Mouse (Mus musculus): Measurements from ENCODE around the gene Wasf3.
A peak's percentile ranks its signal among the peaks of the same experiment; 100 is the strongest.
"Not testable (repeated sequence)": the region's sequence is repeated elsewhere in the genome, so short reads cannot be mapped to it uniquely, and the experiment has no call there.

Wasf3 gene

GRCm38 (mm10) chr5:146451592-146452254 lies 66.9 kb downstream of the Wasf3 start:
- no peak for DNase-seq

DNA sequence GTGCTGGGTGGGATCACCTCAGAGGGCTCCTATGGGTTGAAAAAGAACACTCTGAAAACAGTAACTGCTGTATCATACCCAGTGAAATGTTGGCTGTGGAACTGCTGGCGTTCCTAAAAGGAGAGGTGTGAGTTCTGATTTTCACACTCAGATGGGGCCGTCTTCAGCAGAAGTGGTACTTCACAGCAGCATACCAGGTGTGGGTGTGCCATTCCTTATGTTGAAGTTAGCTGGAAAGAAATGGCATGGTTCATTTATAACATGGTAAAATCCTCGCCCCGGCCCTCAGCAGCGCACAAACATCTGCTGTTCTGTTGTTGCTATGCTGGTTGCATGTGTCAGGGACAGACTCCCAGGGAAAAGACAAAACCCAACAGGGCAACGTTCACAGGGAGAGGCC lies 68.8 kb downstream of the Wasf3 start:
- DNase-seq: no peak

DNA sequence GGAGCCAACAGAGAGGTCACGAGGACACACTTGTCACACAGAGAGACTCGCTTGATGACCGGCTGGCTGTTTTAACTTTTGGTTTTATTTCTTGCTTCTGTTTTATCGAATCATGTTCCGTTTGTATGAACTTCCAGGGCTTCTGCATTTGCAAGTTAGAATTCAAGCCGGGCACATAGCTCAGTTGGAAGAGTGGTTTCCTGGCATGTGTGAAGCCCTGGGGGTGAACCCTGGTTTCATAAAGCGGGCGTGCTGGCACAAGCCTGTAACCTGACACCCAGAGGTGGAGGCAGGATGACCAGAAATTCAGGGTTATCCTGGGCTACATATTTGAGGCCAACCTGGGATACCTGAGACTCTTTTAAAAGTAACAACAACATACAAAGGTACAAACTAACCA lies 76.8 kb downstream of the Wasf3 start:
- DNase-seq: no peak

DNA sequence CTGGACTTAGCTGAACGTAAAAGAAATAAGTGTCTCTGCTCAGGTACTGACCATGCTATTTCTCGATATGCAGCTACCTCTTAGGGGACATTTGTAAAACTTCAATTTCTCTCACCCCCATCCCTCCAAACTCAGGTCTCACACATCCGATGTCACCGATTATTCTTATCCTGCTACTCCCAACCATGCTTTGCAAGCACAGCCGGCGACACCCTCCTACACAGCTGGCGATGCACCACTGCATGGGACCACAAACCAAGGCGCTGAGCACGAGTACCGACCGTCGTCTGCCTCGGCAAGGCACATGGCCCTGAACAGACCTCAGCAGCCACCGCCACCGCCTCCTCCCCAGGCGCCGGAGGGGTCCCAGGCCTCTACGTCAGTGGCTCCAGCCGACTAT lies 81.9 kb downstream of the Wasf3 start:
- no peak for DNase-seq

- DNase-seq: no peak
Observed at GRCm38 (mm10) chr5:146468311-146468710, 83.5 kb downstream of the Wasf3 start.

DNA sequence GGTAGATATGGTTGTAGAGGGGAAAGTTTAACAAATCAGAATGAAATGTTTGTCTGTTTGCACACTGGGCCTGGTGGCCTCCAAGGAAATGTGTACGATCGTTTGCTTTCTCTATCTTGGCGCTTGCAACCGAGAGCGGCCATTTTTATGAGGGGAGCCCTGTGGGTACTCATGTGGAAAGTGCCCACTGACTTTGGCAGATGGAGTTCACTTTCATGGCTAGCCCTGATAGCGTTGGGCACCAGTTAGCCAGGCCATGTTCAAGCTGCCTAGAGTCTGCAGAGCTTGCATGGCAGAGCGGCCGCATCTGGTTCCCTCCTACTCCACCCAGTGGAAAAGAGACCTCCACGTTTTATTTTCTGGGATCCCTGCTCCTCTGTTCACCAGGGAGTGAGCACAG lies 86.0 kb downstream of the Wasf3 start:
- DNase-seq: no peak

GRCm38 (mm10) chr5:146471311-146471710 lies 86.5 kb downstream of the Wasf3 start:
- DNase-seq: no peak

DNA sequence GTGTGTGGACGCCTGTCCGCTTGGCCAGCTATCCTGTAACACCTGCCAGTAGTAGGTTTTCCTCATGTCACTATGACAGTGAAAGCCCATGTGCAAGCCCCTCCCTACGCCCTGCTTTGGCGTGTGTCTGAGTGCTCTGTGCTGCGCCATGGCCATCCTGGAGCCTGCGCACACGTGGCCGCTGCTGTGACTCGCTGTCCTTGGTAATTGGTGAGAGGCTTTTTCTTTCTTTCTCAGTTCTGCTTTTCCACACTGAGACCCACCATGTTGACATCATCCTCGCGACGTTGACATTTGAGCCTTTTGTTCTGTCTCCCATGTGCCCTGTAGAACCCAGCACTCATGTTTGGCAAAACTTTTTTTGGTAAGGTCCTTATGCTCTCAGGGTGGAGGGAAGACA lies 87.0 kb downstream of the Wasf3 start:
- no peak for DNase-seq

- DNase-seq: peak; percentile 10
Observed at GRCm38 (mm10) chr5:146479564-146479963, 94.8 kb downstream of the Wasf3 start.

DNA sequence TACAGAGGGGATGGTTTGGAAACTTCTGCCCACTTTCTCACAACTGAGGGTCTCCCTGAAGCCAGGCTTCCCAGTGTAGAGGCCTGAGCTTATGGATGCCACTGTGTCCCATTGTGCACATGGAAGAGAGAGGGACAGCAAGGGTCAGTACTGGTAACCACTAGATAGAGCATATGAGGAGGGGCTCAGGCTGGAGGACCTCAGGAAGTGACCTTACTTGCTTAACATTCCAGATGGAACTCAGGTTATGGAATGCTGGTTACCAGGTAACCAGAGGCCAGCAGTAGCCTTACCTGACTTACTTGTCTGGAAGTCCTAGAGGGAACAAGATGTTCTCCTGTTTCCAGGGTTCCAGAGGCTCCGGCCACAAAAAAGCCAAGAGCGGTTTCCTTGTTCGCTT lies 96.9 kb downstream of the Wasf3 start, which contains the start of gene Gm6408:
Gene Gm6408 (plus strand): TSS at position 301 of the 400 bp plus-strand sequence.
- not testable (repeated sequence) for DNase-seq

DNA sequence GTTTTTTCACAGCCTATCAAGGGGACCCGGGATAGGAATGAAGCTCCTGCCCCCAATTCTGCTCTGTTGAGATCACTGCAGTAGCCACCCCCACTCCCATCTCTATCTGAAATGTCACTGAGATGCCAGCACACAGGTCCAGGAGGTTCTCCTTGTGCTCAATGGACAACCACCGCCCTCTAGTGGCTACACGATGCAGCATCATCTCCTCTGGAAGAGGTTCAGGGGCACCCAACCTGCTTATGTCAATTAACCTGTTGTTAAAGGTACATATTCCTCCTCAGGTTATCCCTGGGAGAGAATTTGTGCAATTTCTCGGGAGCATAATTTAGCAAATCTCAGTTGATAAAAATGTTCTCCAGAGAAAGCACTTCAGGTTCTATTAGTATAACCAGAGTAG lies 104.2 kb downstream of the Wasf3 start:
- DNase-seq: peak; percentile 25

DNA sequence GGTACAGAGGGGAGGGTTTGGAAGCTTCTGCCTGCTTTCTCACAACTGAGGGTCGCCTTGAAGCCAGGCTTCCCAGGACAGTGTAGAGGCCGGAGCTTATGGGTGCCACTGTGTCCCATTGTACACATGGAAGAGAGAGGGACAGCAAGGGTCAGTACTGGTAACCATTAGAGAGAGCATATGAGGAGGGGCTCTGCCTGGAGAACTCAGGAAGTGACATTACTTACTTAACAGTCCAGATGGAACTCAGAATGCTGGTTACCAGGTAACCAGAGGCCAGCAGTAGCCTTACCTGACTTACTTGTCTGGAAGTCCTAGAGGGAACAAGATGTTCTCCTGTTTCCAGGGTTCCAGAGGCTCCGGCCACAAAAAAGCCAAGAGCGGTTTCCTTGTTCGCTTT lies 106.3 kb downstream of the Wasf3 start, which contains the start of gene Gm6370:
Gene Gm6370 (plus strand): TSS at position 301 of the 400 bp plus-strand sequence.
- DNase-seq: not testable (repeated sequence)

DNA sequence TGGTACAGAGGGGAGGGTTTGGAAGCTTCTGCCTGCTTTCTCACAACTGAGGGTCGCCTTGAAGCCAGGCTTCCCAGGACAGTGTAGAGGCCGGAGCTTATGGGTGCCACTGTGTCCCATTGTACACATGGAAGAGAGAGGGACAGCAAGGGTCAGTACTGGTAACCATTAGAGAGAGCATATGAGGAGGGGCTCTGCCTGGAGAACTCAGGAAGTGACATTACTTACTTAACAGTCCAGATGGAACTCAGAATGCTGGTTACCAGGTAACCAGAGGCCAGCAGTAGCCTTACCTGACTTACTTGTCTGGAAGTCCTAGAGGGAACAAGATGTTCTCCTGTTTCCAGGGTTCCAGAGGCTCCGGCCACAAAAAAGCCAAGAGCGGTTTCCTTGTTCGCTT lies 117.3 kb downstream of the Wasf3 start, which contains the start of gene 4930449I24Rik:
Gene 4930449I24Rik (plus strand): TSS at position 301 of the 400 bp plus-strand sequence.
- not testable (repeated sequence) for DNase-seq

GRCm38 (mm10) chr5:146513823-146514222 lies 129.0 kb downstream of the Wasf3 start, which contains the start of gene Gm3402:
TSS of gene Gm3402 (plus strand) at chr5:146514123.
- not testable (repeated sequence) for DNase-seq
